Mouse (Mus musculus) liver, adult 2 months (tissue): ENCODE measurements around the gene Eif2s2. TPM values are rescaled to one million over a fixed set of nuclear protein-coding genes. Genes with fewer than 3 reads are reported as not detected.

Source experiments
- DNase-seq: peaks from one replicate; pipeline ENCODE4 v3.0.0-alpha.2; 2011; ENCODE audit warnings: low read depth, low spot score; ENCODE audit errors: extremely low read depth
- H3K27ac ChIP-seq: fragments of 200-500 bp; replicated peaks from 2 replicates; pipeline ENCODE4 v1.5.1; 2012; ENCODE audit warnings: low read depth, mild to moderate bottlenecking, control low read depth, inconsistent platforms, low read length; ENCODE audit not compliant: insufficient read depth
- H3K27me3 ChIP-seq: fragments of 200-500 bp; 2 replicates; pipeline ENCODE4 v1.6.1; 2012; ENCODE audit warnings: mild to moderate bottlenecking, moderate library complexity, low read length, inconsistent platforms; ENCODE audit not compliant: control insufficient read depth, insufficient read depth
- H3K36me3 ChIP-seq: fragments of 200-500 bp; 2 replicates; pipeline ENCODE4 v1.6.1; 2012; ENCODE audit warnings: low read length, inconsistent platforms; ENCODE audit not compliant: control insufficient read depth, insufficient read depth
- H3K4me1 ChIP-seq: fragments of 200-500 bp; 2 replicates; pipeline ENCODE4 v1.6.1; 2011; ENCODE audit warnings: low read length; ENCODE audit not compliant: control insufficient read depth, insufficient read depth
- H3K4me3 ChIP-seq: fragments of 200-500 bp; 2 replicates; pipeline ENCODE4 v1.5.1; 2011; ENCODE audit warnings: low read depth, mild to moderate bottlenecking, control low read depth, low read length, moderate library complexity; ENCODE audit not compliant: insufficient read depth
- H3K79me2 ChIP-seq: fragments of 200-500 bp; 2 replicates; pipeline ENCODE4 v1.6.1; 2012; ENCODE audit warnings: inconsistent platforms, mild to moderate bottlenecking, low read length, moderate library complexity; ENCODE audit not compliant: control insufficient read depth, insufficient read depth
- H3K9ac ChIP-seq: fragments of 200-500 bp; 2 replicates; pipeline ENCODE4 v1.6.1; 2012; ENCODE audit warnings: low read depth, mild to moderate bottlenecking, control low read depth, inconsistent platforms, low read length
- CTCF ChIP-seq: fragments of 200-500 bp; IDR thresholded peaks from 2 replicates; pipeline ENCODE4 v1.5.1; 2011; ENCODE audit warnings: low read depth, low read length, control low read depth
- POLR2A ChIP-seq: fragments of 200-500 bp; IDR thresholded peaks from 2 replicates; pipeline ENCODE4 v1.6.1; 2011; ENCODE audit warnings: low read length, control low read depth; ENCODE audit not compliant: insufficient read depth; ENCODE audit errors: extremely low read depth
- WGBS: fragments of 180-500 bp; shearing (Covaris S2); methylation state at CpG from one replicate; pipeline ENCODE4 v1.1.7; 2018; 5-methylcytosine and 5-hydroxymethylcytosine counted together
- polyA plus RNA-seq: library from polyadenylated mRNA; depleted of rRNA; stranded (reverse); fragments of >200 nt; gene quantifications from 2 replicates; pipeline ENCODE4 v1.2.3, GENCODE M21; 2012; rRNA removed
- total RNA-seq: library from RNA; depleted of rRNA; stranded (reverse); fragments of >200 nt; gene quantifications from 2 replicates; pipeline ENCODE4 v1.2.3, GENCODE M21; 2014; rRNA removed

Eif2s2 gene
- total and polyA plus RNA-seq, 2 experiments = 8.1 to 38.7 TPM

GRCm38 (mm10) chr2:154848086-154848485, 44.6 kb downstream of the Eif2s2 start:
- no peak overlapping the region for H3K9ac ChIP-seq
- no peak overlapping the region for H3K4me3 ChIP-seq
- no peak for DNase-seq
- peaks cover 3% of the 10 kb centered on the region; the same call in 1 of the 2 replicates for H3K4me1 ChIP-seq
- no peaks in the 10 kb centered on the region; the same call in 1 of the 2 replicates for H3K36me3 ChIP-seq
- H3K79me2 ChIP-seq = peaks cover 7% of the 10 kb centered on the region; the same call in 1 of the 2 replicates
- no peak overlapping the region for H3K27ac ChIP-seq
- TF ChIP-seq CTCF (no peak), POLR2A (no peak)
- no peaks in the 10 kb centered on the region for H3K27me3 ChIP-seq

GRCm38 (mm10) chr2:154836537-154836936, 56.2 kb downstream of the Eif2s2 start:
- H3K9ac ChIP-seq = no peak overlapping the region
- no peaks in the 10 kb centered on the region for H3K36me3 ChIP-seq
- no peaks in the 10 kb centered on the region for H3K27me3 ChIP-seq
- WGBS = 78% methylated on average over 2 of the region's 2 CpGs
- H3K4me1 ChIP-seq = no peaks in the 10 kb centered on the region; the same call in 1 of the 2 replicates
- no peak for DNase-seq
- H3K79me2 ChIP-seq = peaks cover 27% of the 10 kb centered on the region; the same call in 1 of the 2 replicates
- TF ChIP-seq POLR2A (no peak), CTCF (no peak)
- no peak overlapping the region for H3K27ac ChIP-seq
- H3K4me3 ChIP-seq = no peak overlapping the region

- peaks cover 39% of the 10 kb centered on the region; the same call in 1 of the 2 replicates for H3K79me2 ChIP-seq
- no peak overlapping the region for H3K27ac ChIP-seq
- 95% methylated on average over 6 of the region's 6 CpGs for WGBS
- H3K4me1 ChIP-seq = no peaks in the 10 kb centered on the region; the same call in 1 of the 2 replicates
- H3K36me3 ChIP-seq = no peaks in the 10 kb centered on the region
- no peak overlapping the region for H3K9ac ChIP-seq
- no peak for DNase-seq
- no peaks in the 10 kb centered on the region for H3K27me3 ChIP-seq
- H3K4me3 ChIP-seq = no peak overlapping the region
- no peak for TF ChIP-seq POLR2A
- no peak for TF ChIP-seq CTCF
These were observed 58.4 kb downstream of the Eif2s2 start for GRCm38 (mm10) chr2:154834149-154834865.

- whole genome bisulfite sequencing = 83% methylated on average over 4 of the region's 4 CpGs
- no peaks in the 10 kb centered on the region for H3K27me3 ChIP-seq
- peaks cover 39% of the 10 kb centered on the region; the same call in 1 of the 2 replicates for H3K79me2 ChIP-seq
- H3K36me3 ChIP-seq = no peaks in the 10 kb centered on the region
- DNase-seq = no peak
- no peaks in the 10 kb centered on the region; the same call in 1 of the 2 replicates for H3K4me1 ChIP-seq
- TF ChIP-seq CTCF (no peak), POLR2A (no peak)
- H3K9ac ChIP-seq = no peak overlapping the region
- no peak overlapping the region for H3K27ac ChIP-seq
- no peak overlapping the region for H3K4me3 ChIP-seq
These were observed 60.3 kb downstream of the Eif2s2 start for GRCm38 (mm10) chr2:154832471-154832870.

- Histone ChIP-seq H3K79me2 (peaks cover 22% of the 10 kb centered on the region; the same call in 1 of the 2 replicates), H3K27ac (no peak overlapping the region), H3K36me3 (peaks cover 2% of the 10 kb centered on the region; the same call in 1 of the 2 replicates), H3K9ac (no peak overlapping the region), H3K4me1 (no peaks in the 10 kb centered on the region; the same call in 1 of the 2 replicates), H3K27me3 (no peaks in the 10 kb centered on the region), H3K4me3 (no peak overlapping the region)
- 52% methylated on average over 4 of the region's 4 CpGs for WGBS
- peak; percentile 58 for DNase-seq
- TF ChIP-seq POLR2A (no peak), CTCF (no peak)
These were observed 65.2 kb downstream of the Eif2s2 start for GRCm38 (mm10) chr2:154827521-154827920.

GRCm38 (mm10) chr2:154826054-154826538, 66.6 kb downstream of the Eif2s2 start:
- Histone ChIP-seq H3K4me1 (no peaks in the 10 kb centered on the region; the same call in 1 of the 2 replicates), H3K27me3 (no peaks in the 10 kb centered on the region), H3K27ac (no peak overlapping the region), H3K4me3 (no peak overlapping the region), H3K9ac (no peak overlapping the region), H3K36me3 (peaks cover 6% of the 10 kb centered on the region), H3K79me2 (peaks cover 22% of the 10 kb centered on the region; the same call in 1 of the 2 replicates)
- DNase-seq = no peak
- TF ChIP-seq CTCF (no peak), POLR2A (no peak)
- WGBS = 86% methylated on average over 1 of the region's 1 CpGs

Other genes with a start within 250 kb of the Eif2s2 start
- 54.4 and 57.7 TPM in 2 replicates for gene Chmp4b, start 241.2 kb downstream of the Eif2s2 start, total RNA-seq
- gene Chmp4b, start 241.2 kb downstream of the Eif2s2 start, polyA plus RNA-seq = 37.6 and 37.8 TPM in 2 replicates
- not detected in 2 replicates for gene Gm14214, start 122.9 kb downstream of the Eif2s2 start, total RNA-seq
- gene Gm14214, start 122.9 kb downstream of the Eif2s2 start, polyA plus RNA-seq = not detected in 2 replicates
- 57.6 and 61.0 TPM in 2 replicates for gene Raly, start 101.8 kb downstream of the Eif2s2 start, total RNA-seq
- gene Raly, start 101.8 kb downstream of the Eif2s2 start, polyA plus RNA-seq = 79.0 and 82.2 TPM in 2 replicates
- not detected in 2 replicates for gene a, start 101.5 kb downstream of the Eif2s2 start, total RNA-seq
- gene a, start 101.5 kb downstream of the Eif2s2 start, polyA plus RNA-seq = not detected in 2 replicates
- under 0.01 TPM in 1 of 2 replicates, not detected in the other for gene Gm14226, start 125.3 kb upstream of the Eif2s2 start, total RNA-seq
- 0.02 TPM in 1 of 2 replicates, not detected in the other for gene Gm14226, start 125.3 kb upstream of the Eif2s2 start, polyA plus RNA-seq
- 1,859 and 1,996 TPM in 2 replicates for gene Ahcy, start 181.6 kb upstream of the Eif2s2 start, total RNA-seq
- 1,364 and 1,580 TPM in 2 replicates for gene Ahcy, start 181.6 kb upstream of the Eif2s2 start, polyA plus RNA-seq
- 50.7 and 61.4 TPM in 2 replicates for gene Itch, start 240.6 kb upstream of the Eif2s2 start, total RNA-seq
- gene Itch, start 240.6 kb upstream of the Eif2s2 start, polyA plus RNA-seq = 5.9 and 6.1 TPM in 2 replicates